Mouse (Mus musculus): ENCODE data around the gene Prdx5. TPM values are rescaled to one million over a fixed set of nuclear protein-coding genes. Genes with fewer than 3 reads are reported as not detected.

The Prdx5 gene
- polyA plus RNA-seq, 1 experiment from 2014 or later = 186 TPM

GRCm38 (mm10) chr19:6947742-6948141 lies 37.8 kb upstream of the Prdx5 start:
- no peak overlapping the region for H3K27ac ChIP-seq
- no peak overlapping the region for H3K4me3 ChIP-seq
- H3K9ac ChIP-seq = 0 out of 2 replicates have a peak overlapping the region, but pooled peaks have one; percentile 12
- H3K9me3 ChIP-seq (replicated peaks) = no peaks in the 10 kb centered on the region
- no peaks in the 10 kb centered on the region for H3K27me3 ChIP-seq
- peaks cover 27% of the 10 kb centered on the region for H3K4me1 ChIP-seq
- peaks cover 15% of the 10 kb centered on the region for H3K36me3 ChIP-seq (ENCODE audit: poor library complexity, severe bottlenecking)
- WGBS = 54% methylated on average over 4 of the region's 4 CpGs
- no peak for ATAC-seq
- no peak overlapping the region for H3K4me2 ChIP-seq

- WGBS = 90% methylated on average over 6 of the region's 6 CpGs
- no peaks in the 10 kb centered on the region for H3K27me3 ChIP-seq
- peaks cover 10% of the 10 kb centered on the region for H3K36me3 ChIP-seq (ENCODE audit: poor library complexity, severe bottlenecking)
- no peaks in the 10 kb centered on the region for H3K9me3 ChIP-seq (replicated peaks)
- H3K4me2 ChIP-seq = no peak overlapping the region
- peaks cover 32% of the 10 kb centered on the region for H3K4me1 ChIP-seq
- no peak overlapping the region for H3K9ac ChIP-seq
- ATAC-seq = no peak
- H3K4me3 ChIP-seq = no peak overlapping the region
- no peak overlapping the region for H3K27ac ChIP-seq
Observed at GRCm38 (mm10) chr19:6943709-6944108, 33.8 kb upstream of the Prdx5 start.

- peak overlapping the region; percentile 99 for H3K4me2 ChIP-seq
- no peak for ATAC-seq
Observed at GRCm38 (mm10) chr19:6942764-6943163, 32.9 kb upstream of the Prdx5 start.

GRCm38 (mm10) chr19:6942249-6942691 lies 32.4 kb upstream of the Prdx5 start, which contains the start of gene Gpr137:
Gpr137 (minus strand) TSS chr19:6942480.
- Histone ChIP-seq H3K27me3 (peaks cover 4% of the 10 kb centered on the region; the same call in 1 of the 2 replicates), H3K4me1 (peaks cover 43% of the 10 kb centered on the region), H3K27ac (peak within 1 kb of the TSS; percentile 90), H3K9ac (peak within 1 kb of the TSS; percentile 95), H3K9me3 (replicated peaks) (no peaks in the 10 kb centered on the region), H3K4me3 (peak within 1 kb of the TSS; percentile 86), H3K36me3 (ENCODE audit: poor library complexity, severe bottlenecking) (peaks cover 10% of the 10 kb centered on the region), H3K4me2 (peak within 1 kb of the TSS; percentile 99)
- peak; percentile 84 for ATAC-seq
- WGBS = under 1% methylated on average over 27 of the region's 27 CpGs

More at GRCm38 (mm10) chr19:6942764-6943163, 32.9 kb upstream of the Prdx5 start:
- H3K27ac ChIP-seq = peak overlapping the region; percentile 90
- H3K9ac ChIP-seq = peak overlapping the region; percentile 95
- peaks cover 41% of the 10 kb centered on the region for H3K4me1 ChIP-seq
- WGBS = 25% methylated on average over 5 of the region's 5 CpGs
- peaks cover 10% of the 10 kb centered on the region for H3K36me3 ChIP-seq (ENCODE audit: poor library complexity, severe bottlenecking)
- peaks cover 4% of the 10 kb centered on the region; the same call in 1 of the 2 replicates for H3K27me3 ChIP-seq
- H3K4me3 ChIP-seq = peak overlapping the region; percentile 86
- no peaks in the 10 kb centered on the region for H3K9me3 ChIP-seq (replicated peaks)

GRCm38 (mm10) chr19:6941372-6942248 lies 31.7 kb upstream of the Prdx5 start, which contains the start of gene Bad:
Bad (plus strand) TSS chr19:6941861.
- Histone ChIP-seq H3K4me2 (peak within 1 kb of the TSS; percentile 99), H3K36me3 (ENCODE audit: poor library complexity, severe bottlenecking) (peaks cover 10% of the 10 kb centered on the region), H3K9ac (peak within 1 kb of the TSS; percentile 95), H3K9me3 (replicated peaks) (no peaks in the 10 kb centered on the region), H3K4me3 (peak within 1 kb of the TSS; percentile 86), H3K27me3 (peaks cover 4% of the 10 kb centered on the region; the same call in 1 of the 2 replicates), H3K27ac (peak within 1 kb of the TSS; percentile 90), H3K4me1 (peaks cover 43% of the 10 kb centered on the region)
- WGBS = 0% methylated on average over 81 of the region's 83 CpGs
- peak; percentile 90 for ATAC-seq

- Histone ChIP-seq H3K36me3 (ENCODE audit: poor library complexity, severe bottlenecking) (peaks cover 8% of the 10 kb centered on the region), H3K4me2 (peak overlapping the region; percentile 99), H3K4me3 (peak overlapping the region; percentile 86), H3K9ac (peak overlapping the region; percentile 95), H3K27me3 (peaks cover 12% of the 10 kb centered on the region), H3K27ac (peak overlapping the region; percentile 59; the same call in 1 of the 2 replicates), H3K9me3 (replicated peaks) (no peaks in the 10 kb centered on the region), H3K4me1 (peaks cover 43% of the 10 kb centered on the region)
- ATAC-seq = peak; percentile 25
- WGBS = 21% methylated on average over 28 of the region's 29 CpGs
Observed at GRCm38 (mm10) chr19:6940396-6941351, 30.8 kb upstream of the Prdx5 start.

- H3K36me3 ChIP-seq (ENCODE audit: poor library complexity, severe bottlenecking) = no peaks in the 10 kb centered on the region
- no peak for ATAC-seq
- no peaks in the 10 kb centered on the region for H3K9me3 ChIP-seq (replicated peaks)
- H3K4me2 ChIP-seq = peak overlapping the region; percentile 99
- H3K27me3 ChIP-seq = peaks cover 25% of the 10 kb centered on the region
- H3K4me3 ChIP-seq = 0 out of 2 replicates have a peak overlapping the region, but pooled peaks have one; percentile 4
- peaks cover 43% of the 10 kb centered on the region for H3K4me1 ChIP-seq
- peak overlapping the region; percentile 48 for H3K9ac ChIP-seq
- WGBS = 87% methylated on average over 20 of the region's 20 CpGs
- H3K27ac ChIP-seq = no peak overlapping the region
Observed at GRCm38 (mm10) chr19:6939106-6940002, 29.4 kb upstream of the Prdx5 start.

GRCm38 (mm10) chr19:6937541-6938465 lies 27.9 kb upstream of the Prdx5 start:
- Histone ChIP-seq H3K9me3 (replicated peaks) (no peaks in the 10 kb centered on the region), H3K4me2 (no peak overlapping the region), H3K27me3 (peaks cover 41% of the 10 kb centered on the region), H3K4me3 (no peak overlapping the region), H3K4me1 (peaks cover 51% of the 10 kb centered on the region), H3K9ac (peak overlapping the region; percentile 48; the same call in 1 of the 2 replicates), H3K36me3 (ENCODE audit: poor library complexity, severe bottlenecking) (no peaks in the 10 kb centered on the region), H3K27ac (no peak overlapping the region)
- WGBS = 81% methylated on average over 16 of the region's 16 CpGs
- ATAC-seq = no peak

GRCm38 (mm10) chr19:6936299-6936698 lies 26.4 kb upstream of the Prdx5 start:
- peaks cover 46% of the 10 kb centered on the region for H3K4me1 ChIP-seq
- H3K9ac ChIP-seq = no peak overlapping the region
- H3K27ac ChIP-seq = no peak overlapping the region
- no peak overlapping the region for H3K4me3 ChIP-seq
- no peak overlapping the region for H3K4me2 ChIP-seq
- H3K9me3 ChIP-seq (replicated peaks) = no peaks in the 10 kb centered on the region
- H3K27me3 ChIP-seq = peaks cover 56% of the 10 kb centered on the region
- H3K36me3 ChIP-seq (ENCODE audit: poor library complexity, severe bottlenecking) = no peaks in the 10 kb centered on the region
- 21% methylated on average over 3 of the region's 3 CpGs for WGBS
- ATAC-seq = no peak
